Mouse (Mus musculus) limb, embryonic 14.5 days (tissue): ENCODE results near the gene Fchsd2. TPM values are rescaled to one million over a fixed set of nuclear protein-coding genes. Genes with fewer than 3 reads are reported as not detected.

Experiments
- ATAC-seq: fragments of 200-750 bp; cut with Nextera tagmentation; 2 replicates; pipeline ENCODE4 v1.8.0; 2017; ENCODE audit warnings: low read depth, moderate number of reproducible peaks, moderate TSS enrichment; ENCODE audit not compliant: low FRiP score
- DNase-seq: peaks from one replicate; pipeline ENCODE4 v3.0.0-alpha.2; 2015; ENCODE audit warnings: low spot score
- H3K27ac ChIP-seq: fragments of 300-500 bp; sonication (generic); replicated peaks from 2 replicates; pipeline ENCODE4 v1.5.1; 2014; ENCODE audit warnings: low read depth, mild to moderate bottlenecking, low read length, moderate library complexity, mixed read lengths
- H3K27me3 ChIP-seq: fragments of 300-500 bp; sonication (generic); 2 replicates; pipeline ENCODE4 v1.6.1; 2014; ENCODE audit warnings: low read length, mixed read lengths; ENCODE audit not compliant: control insufficient read depth, insufficient read depth
- H3K36me3 ChIP-seq: fragments of 300-500 bp; sonication (generic); 2 replicates; pipeline ENCODE4 v1.6.1; 2014; ENCODE audit warnings: mild to moderate bottlenecking, low read length, moderate library complexity, mixed read lengths; ENCODE audit not compliant: control insufficient read depth, insufficient read depth
- H3K4me1 ChIP-seq: fragments of 300-500 bp; sonication (generic); 2 replicates; pipeline ENCODE4 v1.6.1; 2014; ENCODE audit warnings: antibody characterized with exemption, low read length, mixed read lengths; ENCODE audit not compliant: control insufficient read depth, insufficient read depth
- H3K4me2 ChIP-seq: fragments of 300-500 bp; sonication (generic); replicated peaks from 2 replicates; pipeline ENCODE4 v1.6.1; 2014; ENCODE audit warnings: low read depth, mild to moderate bottlenecking, low read length, moderate library complexity; ENCODE audit not compliant: severe bottlenecking
- H3K4me3 ChIP-seq: fragments of 300-500 bp; sonication (generic); replicated peaks from 2 replicates; pipeline ENCODE4 v1.5.1; 2014; ENCODE audit warnings: low read length
- H3K9ac ChIP-seq: fragments of 300-500 bp; sonication (generic); 2 replicates; pipeline ENCODE4 v1.6.1; 2014; ENCODE audit warnings: mild to moderate bottlenecking, low read depth, low read length, moderate library complexity; ENCODE audit not compliant: severe bottlenecking
- H3K9me3 ChIP-seq: fragments of 300-500 bp; sonication (generic); 2 replicates; pipeline ENCODE4 v1.6.1; 2016; ENCODE audit warnings: low read length; ENCODE audit not compliant: control insufficient read depth
- POLR2A ChIP-seq: fragments of 200-500 bp; IDR thresholded peaks from 2 replicates; pipeline ENCODE4 v1.8.0; 2012; ENCODE audit warnings: inconsistent platforms, mild to moderate bottlenecking, moderate library complexity, borderline replicate concordance; ENCODE audit not compliant: insufficient read depth, insufficient read length; ENCODE audit errors: extremely low read depth
- WGBS: fragments of 180-500 bp; shearing (Covaris S2); extraction: QIAGEN DNeasy Blood & Tissue Kit; methylation state at CpG from one replicate; pipeline ENCODE4 v1.1.7; 2014; 5-methylcytosine and 5-hydroxymethylcytosine counted together
- polyA plus RNA-seq, 2 experiments: library from polyadenylated mRNA; depleted of rRNA in 1 of 2; stranded (reverse) in 1 of 2; unstranded in 1 of 2; fragments of >200 nt; fragmentation: Nextera tagmentation in 1 of 2; extraction: Ambion mirVana in 1 of 2; gene quantifications; 2 replicates each; pipeline versions ENCODE4 v1.2.1 to v1.2.3; 2012 to 2014

The Fchsd2 gene
- polyA plus RNA-seq, 2 experiments = 19.9 to 21.9 TPM

DNA sequence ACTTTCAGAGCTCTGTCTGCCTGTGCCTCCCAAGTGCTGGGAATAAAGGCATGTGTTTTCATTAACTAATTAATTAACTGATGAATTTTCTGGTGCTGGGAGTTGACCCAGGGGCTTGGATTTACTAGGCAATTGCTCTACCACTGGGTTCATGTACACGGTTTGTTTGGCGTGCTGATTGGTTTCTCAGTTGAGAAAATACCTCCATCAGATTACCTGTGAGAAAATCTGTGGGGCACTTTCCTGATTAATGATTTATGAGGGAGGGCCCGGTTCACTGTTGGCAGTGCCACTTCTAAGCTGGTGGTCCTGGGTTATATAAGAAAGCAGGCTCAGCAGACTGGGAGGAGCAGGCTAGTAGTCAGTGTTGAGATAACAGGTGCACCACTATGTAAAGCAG, 38.0 kb downstream of the Fchsd2 start:
- H3K36me3 ChIP-seq = 0 out of 2 replicates have a peak, but pooled peaks cover 3% of the 10 kb centered on the region
- DNase-seq (no peak), ATAC-seq (no peak)
- no peak overlapping the region for H3K4me3 ChIP-seq
- WGBS = 74% methylated on average over 3 of the region's 3 CpGs
- H3K4me2 ChIP-seq = no peak overlapping the region
- H3K9me3 ChIP-seq = no peaks in the 10 kb centered on the region
- H3K27ac ChIP-seq = no peak overlapping the region
- no peak for TF ChIP-seq POLR2A
- 0 out of 2 replicates have a peak, but pooled peaks cover 3% of the 10 kb centered on the region for H3K4me1 ChIP-seq
- no peak overlapping the region for H3K9ac ChIP-seq
- H3K27me3 ChIP-seq = no peaks in the 10 kb centered on the region

DNA sequence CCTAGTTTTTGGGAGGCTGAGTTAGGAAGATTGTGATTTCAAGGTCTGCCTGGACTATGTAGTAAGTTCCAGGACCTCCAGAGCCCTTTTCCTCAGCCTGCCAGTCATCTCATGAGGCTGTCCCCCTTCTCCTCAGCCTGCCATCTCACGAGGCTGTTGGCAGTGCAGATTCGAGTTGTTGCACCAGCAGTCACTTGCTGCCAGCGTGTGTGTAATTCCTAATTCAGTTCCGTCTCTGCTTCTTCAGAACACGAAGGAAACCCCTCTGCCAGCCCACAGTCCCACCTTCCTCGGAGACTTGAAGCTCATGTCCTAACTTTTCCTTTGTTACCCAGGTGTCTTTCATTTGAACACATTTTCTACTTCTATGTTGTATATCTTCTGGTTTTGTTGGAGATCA, 38.6 kb downstream of the Fchsd2 start:
- Histone ChIP-seq H3K4me2 (no peak overlapping the region), H3K4me3 (no peak overlapping the region), H3K36me3 (0 out of 2 replicates have a peak, but pooled peaks cover 3% of the 10 kb centered on the region), H3K9me3 (no peaks in the 10 kb centered on the region), H3K9ac (no peak overlapping the region), H3K27me3 (no peaks in the 10 kb centered on the region), H3K27ac (no peak overlapping the region), H3K4me1 (0 out of 2 replicates have a peak, but pooled peaks cover 3% of the 10 kb centered on the region)
- WGBS = 76% methylated on average over 6 of the region's 6 CpGs
- no peak for DNase-seq
- no peak for ATAC-seq
- TF ChIP-seq POLR2A = no peak

DNA sequence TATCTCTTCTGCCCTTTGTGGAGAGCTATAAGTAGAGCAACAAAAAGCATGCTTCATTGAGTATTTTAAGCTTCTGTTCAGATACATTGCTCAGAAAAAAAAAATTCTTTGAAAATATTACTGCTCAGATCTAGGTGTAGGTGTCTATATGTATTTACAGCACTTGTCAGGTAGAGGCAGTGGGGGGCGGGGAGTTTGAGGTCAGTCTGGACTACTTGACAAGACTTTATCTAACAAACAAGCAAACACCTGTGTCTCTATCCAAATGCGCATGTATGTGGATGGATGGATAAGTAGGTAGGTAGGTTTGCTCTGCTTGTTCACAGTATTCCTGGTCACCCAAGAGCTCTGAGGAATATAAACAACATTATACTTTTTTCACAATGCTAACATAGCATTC, 40.9 kb downstream of the Fchsd2 start:
- WGBS = 95% methylated on average over 2 of the region's 2 CpGs
- Histone ChIP-seq H3K27me3 (no peaks in the 10 kb centered on the region), H3K27ac (no peak overlapping the region), H3K4me2 (no peak overlapping the region), H3K36me3 (no peaks in the 10 kb centered on the region), H3K9me3 (no peaks in the 10 kb centered on the region), H3K4me1 (no peaks in the 10 kb centered on the region), H3K9ac (no peak overlapping the region), H3K4me3 (no peak overlapping the region)
- no peak for TF ChIP-seq POLR2A
- DNase-seq = no peak
- no peak for ATAC-seq

DNA sequence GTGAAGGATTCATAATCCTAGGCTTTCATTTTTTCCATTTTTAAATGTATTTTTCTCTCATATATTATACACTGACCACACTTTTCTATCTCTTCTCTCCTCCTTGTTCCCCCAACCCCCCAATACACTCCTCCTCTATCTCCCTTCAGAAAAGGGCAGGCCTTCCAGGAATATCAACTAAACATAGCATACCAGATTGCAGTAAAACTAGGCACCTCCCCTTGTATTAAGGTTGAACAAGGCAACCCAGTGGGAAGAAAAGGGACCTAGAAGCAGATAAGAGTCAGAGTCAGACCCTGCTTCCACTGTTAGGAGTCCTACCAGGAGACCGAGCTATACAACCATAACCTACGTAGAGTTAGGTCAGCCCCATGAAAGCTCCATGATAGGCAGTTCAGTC, 41.5 kb downstream of the Fchsd2 start:
- Histone ChIP-seq H3K4me3 (no peak overlapping the region), H3K4me1 (no peaks in the 10 kb centered on the region), H3K4me2 (no peak overlapping the region), H3K36me3 (no peaks in the 10 kb centered on the region), H3K27me3 (no peaks in the 10 kb centered on the region), H3K9me3 (no peaks in the 10 kb centered on the region), H3K27ac (no peak overlapping the region), H3K9ac (no peak overlapping the region)
- DNase-seq (no peak), ATAC-seq (no peak)
- WGBS = 95% methylated on average over 2 of the region's 2 CpGs
- no peak for TF ChIP-seq POLR2A

DNA sequence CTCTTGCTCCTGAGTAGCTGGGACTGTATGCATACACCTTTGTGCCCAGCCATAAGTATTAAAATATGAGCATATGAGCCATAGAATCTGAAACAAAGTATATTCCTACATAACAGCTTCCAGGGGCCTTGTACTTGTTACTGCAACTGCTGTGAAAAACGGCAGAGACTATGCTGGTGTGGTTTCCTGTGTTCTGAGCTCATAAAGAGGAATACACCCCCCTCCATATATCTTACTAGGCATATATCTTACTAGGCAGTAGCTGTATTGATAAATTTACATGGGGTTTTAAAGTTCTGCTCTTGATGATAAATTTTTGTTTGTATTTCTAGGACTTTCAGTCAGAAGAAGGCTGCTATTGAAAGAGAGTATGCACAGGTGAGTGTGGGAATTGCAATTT, 46.2 kb downstream of the Fchsd2 start:
- no peak overlapping the region for H3K27ac ChIP-seq
- H3K9me3 ChIP-seq = no peaks in the 10 kb centered on the region
- H3K36me3 ChIP-seq = peaks cover 6% of the 10 kb centered on the region; the same call in 1 of the 2 replicates
- H3K27me3 ChIP-seq = no peaks in the 10 kb centered on the region
- no peak overlapping the region for H3K4me3 ChIP-seq
- WGBS = 51% methylated on average over 1 of the region's 1 CpGs
- H3K9ac ChIP-seq = no peak overlapping the region
- ATAC-seq = no peak
- no peaks in the 10 kb centered on the region for H3K4me1 ChIP-seq
- TF ChIP-seq POLR2A = no peak
- H3K4me2 ChIP-seq = no peak overlapping the region
- no peak for DNase-seq

DNA sequence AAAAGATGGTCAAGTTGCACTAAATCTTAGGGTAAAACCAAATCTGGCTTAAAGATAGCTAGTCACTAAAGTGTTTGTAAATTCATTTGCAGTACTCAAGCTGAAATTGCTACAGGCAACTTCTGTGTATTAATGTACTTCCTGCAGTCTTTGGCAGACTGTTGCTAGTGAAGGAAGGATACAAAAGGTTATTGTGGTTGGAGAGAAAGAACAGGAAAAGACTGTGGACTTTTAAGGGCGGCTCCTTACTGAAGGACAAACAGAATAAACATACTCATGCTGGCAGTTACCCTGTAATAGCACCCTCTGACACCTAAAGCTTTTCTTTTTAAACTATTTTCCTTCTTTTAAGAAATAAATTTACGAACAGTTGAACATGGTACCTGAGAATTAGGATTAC, 50.2 kb downstream of the Fchsd2 start:
- ATAC-seq = no peak
- TF ChIP-seq POLR2A = no peak
- peaks cover 6% of the 10 kb centered on the region; the same call in 1 of the 2 replicates for H3K36me3 ChIP-seq
- no peak overlapping the region for H3K9ac ChIP-seq
- DNase-seq = no peak
- no peak overlapping the region for H3K4me2 ChIP-seq
- H3K4me3 ChIP-seq = no peak overlapping the region
- WGBS = 72% methylated on average over 2 of the region's 2 CpGs
- no peaks in the 10 kb centered on the region for H3K27me3 ChIP-seq
- no peaks in the 10 kb centered on the region for H3K9me3 ChIP-seq
- H3K4me1 ChIP-seq = no peaks in the 10 kb centered on the region
- H3K27ac ChIP-seq = 0 out of 2 replicates have a peak overlapping the region, but pooled peaks have one; percentile 15
